Mouse (Mus musculus) ES-E14 (cell line): Measurements from ENCODE around the gene Dip2b.

Source experiments
- HCFC1 ChIP-seq: IDR thresholded peaks from 2 replicates; pipeline ENCODE4 v1.6.1; 2012; ENCODE audit warnings: low read length, inconsistent platforms, borderline replicate concordance; ENCODE audit not compliant: insufficient read depth
- MAFK ChIP-seq: IDR thresholded peaks from 2 replicates; pipeline ENCODE4 v1.6.1; 2014; ENCODE audit warnings: mild to moderate bottlenecking, low read depth, low read length, inconsistent platforms; ENCODE audit not compliant: insufficient read depth
- ZC3H11A ChIP-seq: IDR thresholded peaks from 2 replicates; pipeline ENCODE4 v1.6.1; 2012; ENCODE audit warnings: low read depth, mild to moderate bottlenecking, inconsistent platforms, low read length, borderline replicate concordance
- ZNF384 ChIP-seq: IDR thresholded peaks from 2 replicates; pipeline ENCODE4 v1.6.1; 2012; ENCODE audit warnings: low read depth, low read length, inconsistent platforms

DNA sequence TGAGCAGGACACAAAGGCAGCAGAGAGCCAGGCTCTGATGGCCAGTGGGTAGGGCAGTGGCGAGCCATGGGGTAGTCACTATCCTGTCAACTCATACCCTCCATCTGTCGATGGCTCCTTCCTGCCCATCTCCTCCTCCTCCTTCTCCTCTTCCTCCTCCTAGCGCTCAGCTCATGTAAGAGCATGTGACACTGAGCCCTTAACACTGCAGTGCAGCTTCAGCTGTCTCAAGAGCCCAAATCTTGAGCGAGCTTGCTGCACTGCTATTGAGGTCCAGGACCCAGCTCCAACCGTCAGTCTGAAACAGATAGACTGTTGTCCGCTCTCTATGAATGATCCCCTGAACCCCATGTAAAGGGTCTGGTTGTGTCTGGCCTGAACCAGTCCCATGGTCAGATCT is 141.2 kb downstream of the Dip2b start:
- no peak for TF ChIP-seq MAFK
- TF ChIP-seq ZC3H11A: no peak
- no peak for TF ChIP-seq HCFC1
- TF ChIP-seq ZNF384: no peak
